Mouse (Mus musculus) small intestine, adult 2 months (tissue): ENCODE results near the gene Lin7a.

ENCODE experiments used
- CTCF ChIP-seq: fragments of 200-500 bp; IDR thresholded peaks from 2 replicates; pipeline ENCODE4 v1.5.1; 2012; ENCODE audit warnings: low read depth, mild to moderate bottlenecking, control low read depth, inconsistent platforms, low read length, moderate library complexity, mixed read lengths; ENCODE audit not compliant: insufficient replicate concordance, insufficient read length; ENCODE audit errors: extremely low read depth
- POLR2A ChIP-seq: fragments of 200-500 bp; IDR thresholded peaks from 2 replicates; pipeline ENCODE4 v1.6.1; 2012; ENCODE audit warnings: low read depth, mild to moderate bottlenecking, control low read depth, inconsistent platforms, low read length, moderate library complexity

- no peak for TF ChIP-seq POLR2A
- no peak for TF ChIP-seq CTCF
Observed at GRCm38 (mm10) chr10:107351696-107352485, 80.4 kb downstream of the Lin7a start.
